Mouse (Mus musculus) thymus, adult 2 months (tissue): ENCODE results near the gene Msi2.

Source experiments
- CTCF ChIP-seq: fragments of 200-500 bp; IDR thresholded peaks from 2 replicates; pipeline ENCODE4 v1.5.1; 2012; ENCODE audit warnings: mild to moderate bottlenecking, control low read depth, low read length, moderate library complexity, borderline replicate concordance; ENCODE audit not compliant: control insufficient read depth, poor library complexity, insufficient read depth; ENCODE audit errors: extremely low read depth
- POLR2A ChIP-seq: fragments of 200-500 bp; IDR thresholded peaks from 2 replicates; pipeline ENCODE4 v1.6.1; 2012; ENCODE audit warnings: mild to moderate bottlenecking, low read length, control low read depth, moderate library complexity; ENCODE audit not compliant: control insufficient read depth, poor library complexity, insufficient read depth; ENCODE audit errors: extremely low read depth

DNA sequence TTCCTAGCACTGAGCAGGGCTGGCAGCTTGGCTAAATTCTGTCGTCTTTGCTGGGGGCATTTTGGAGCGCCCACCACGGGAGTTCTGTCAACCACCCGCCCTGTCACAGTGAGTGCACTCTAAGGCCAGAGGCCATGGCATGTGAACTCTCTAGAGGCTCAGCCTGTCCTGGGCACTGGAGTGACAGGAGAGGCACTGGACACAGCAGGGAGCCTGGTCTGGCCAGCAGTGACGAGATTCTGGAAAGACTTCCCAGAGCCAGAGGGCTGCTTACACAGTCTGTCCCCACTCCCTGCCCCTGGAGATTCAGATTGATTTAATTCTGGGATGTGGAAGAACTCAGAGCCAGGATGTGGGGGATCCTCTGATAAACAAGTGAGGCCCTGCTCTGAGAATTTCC is 318.9 kb downstream of the Msi2 start:
- TF ChIP-seq CTCF, result no peak
- no peak for TF ChIP-seq POLR2A
